Mouse (Mus musculus) liver, embryonic 14.5 days (tissue): ENCODE results near the gene Cdv3.

Experiments used
- CTCF ChIP-seq: IDR thresholded peaks from 2 replicates; pipeline ENCODE4 v1.5.1; 2016; ENCODE audit warnings: antibody characterized with exemption, low read depth, control low read depth
- EP300 ChIP-seq: IDR thresholded peaks from 2 replicates; pipeline ENCODE4 v1.6.1; 2016; ENCODE audit warnings: antibody characterized with exemption, low read depth

- no peak for TF ChIP-seq CTCF
- no peak for TF ChIP-seq EP300
These were observed 42.6 kb upstream of the Cdv3 start for GRCm38 (mm10) chr9:103408136-103408777.
